19 mouse cellular contexts compared by ENCODE assay signal in genomic region chr9:35302172-35302571, GRCm38 (mm10).
"Had no signal": no experiment of that assay in that cellular context is flagged by ENCODE, and none has a peak within 500 bp of the region (broad histone marks: within the 10 kb centered on the region; RNA-seq: fewer than 3 reads in every experiment).

No protein-coding gene starts in this region.

- H3K4me3 ChIP-seq: midbrain, embryonic 10.5 days; midbrain, embryonic 12.5 days; myocyte; neural tube, embryonic 13.5 days; neural tube, embryonic 15.5 days; stomach, embryonic 15.5 days had no signal

- DNase-seq: lung, adult 18-20 months; lung, embryonic 14.5 days; lung, postnatal 10 days; lung, postnatal 4 days; midbrain, embryonic 14.5 days; retina, postnatal 1 day; right cerebral cortex, adult 18-20 months; right cerebral cortex, postnatal 25 days; right cerebral cortex, postnatal 4 days; thymus, adult 2 months; thymus, postnatal 25 days; thymus, postnatal 4 days had no signal

- H3K27ac ChIP-seq: midbrain, embryonic 10.5 days; midbrain, embryonic 12.5 days; neural tube, embryonic 13.5 days; neural tube, embryonic 15.5 days; stomach, embryonic 15.5 days; stomach, postnatal 0 days had no signal
